Mouse (Mus musculus) intestine, embryonic 15.5 days (tissue): ENCODE results near the gene Krt20. TPM values are rescaled to one million over a fixed set of nuclear protein-coding genes. Genes with fewer than 3 reads are reported as not detected.

Experiments used
- ATAC-seq: fragments of 200-750 bp; cut with Nextera tagmentation; 2 replicates; pipeline ENCODE4 v1.8.0; 2017; ENCODE audit warnings: moderate TSS enrichment, moderate library complexity
- H3K27ac ChIP-seq: fragments of 300-500 bp; sonication (generic); 2 replicates; pipeline ENCODE4 v1.5.1; 2015; ENCODE audit warnings: mild to moderate bottlenecking, inconsistent platforms
- H3K27me3 ChIP-seq: fragments of 300-500 bp; sonication (generic); replicated peaks from 2 replicates; pipeline ENCODE4 v1.6.1; 2015; ENCODE audit warnings: inconsistent platforms
- H3K36me3 ChIP-seq: fragments of 300-500 bp; sonication (generic); 2 replicates; pipeline ENCODE4 v1.6.1; 2015; ENCODE audit warnings: inconsistent platforms
- H3K4me1 ChIP-seq: fragments of 300-500 bp; sonication (generic); replicated peaks from 2 replicates; pipeline ENCODE4 v1.6.1; 2015; ENCODE audit warnings: inconsistent platforms
- H3K4me2 ChIP-seq: fragments of 300-500 bp; sonication (generic); replicated peaks from 2 replicates; pipeline ENCODE4 v1.6.1; 2015; ENCODE audit warnings: mild to moderate bottlenecking, inconsistent platforms
- H3K4me3 ChIP-seq: fragments of 300-500 bp; sonication (generic); replicated peaks from 2 replicates; pipeline ENCODE4 v1.5.1; 2015; ENCODE audit warnings: inconsistent platforms
- H3K9ac ChIP-seq: fragments of 300-500 bp; sonication (generic); 2 replicates; pipeline ENCODE4 v1.6.1; 2015; ENCODE audit warnings: inconsistent platforms
- H3K9me3 ChIP-seq: fragments of 300-500 bp; sonication (generic); 2 replicates; pipeline ENCODE4 v1.6.1; 2016; ENCODE audit warnings: inconsistent platforms
- WGBS: fragments of 180-500 bp; shearing (Covaris S2); methylation state at CpG from one replicate; pipeline ENCODE4 v1.1.7; 2015; 5-methylcytosine and 5-hydroxymethylcytosine counted together
- polyA plus RNA-seq: library from polyadenylated mRNA; unstranded; fragments of >200 nt; fragmentation: Nextera tagmentation; extraction: Ambion mirVana; gene quantifications from 2 replicates; pipeline ENCODE4 v1.2.1, GENCODE M21; 2015

The Krt20 gene
- polyA plus RNA-seq, 1 experiment from 2014 or later: 64.3 TPM

DNA sequence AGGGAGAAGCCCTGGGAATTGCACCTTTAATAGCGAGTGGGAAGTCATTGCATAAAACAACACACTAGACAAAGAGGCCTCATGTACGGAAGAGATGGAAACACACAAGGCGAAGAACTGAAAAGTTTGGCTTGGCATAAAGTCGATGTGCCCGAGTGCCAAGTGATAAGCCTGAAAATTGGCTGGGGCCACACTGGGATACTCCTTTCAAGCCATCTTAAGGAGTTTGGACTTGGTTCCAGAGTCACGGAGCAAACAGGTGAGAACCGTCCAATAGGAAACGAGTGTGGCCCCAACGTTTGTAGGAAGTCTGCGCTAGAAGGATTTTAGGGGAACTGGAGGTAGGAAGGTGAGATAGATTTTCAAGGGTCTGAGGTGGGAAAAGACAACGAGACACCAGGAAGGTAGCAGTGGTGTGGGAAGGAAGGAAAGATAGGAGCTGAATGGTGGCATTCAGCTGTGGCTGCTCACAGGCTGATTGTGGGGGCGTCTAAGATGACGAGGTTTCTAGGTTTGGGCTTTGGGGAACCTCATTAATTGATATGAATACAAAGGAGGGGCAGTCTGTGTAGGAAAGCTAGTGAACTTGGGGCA is 37.9 kb downstream of the Krt20 start:
- H3K4me1 ChIP-seq: no peaks in the 10 kb centered on the region
- no peak for ATAC-seq
- no peak overlapping the region for H3K9ac ChIP-seq
- no peak overlapping the region for H3K27ac ChIP-seq
- no peak overlapping the region for H3K4me2 ChIP-seq
- no peaks in the 10 kb centered on the region for H3K36me3 ChIP-seq
- WGBS: 83% methylated on average over 13 of the region's 13 CpGs
- no peaks in the 10 kb centered on the region for H3K9me3 ChIP-seq
- no peak overlapping the region for H3K4me3 ChIP-seq
- H3K27me3 ChIP-seq: no peaks in the 10 kb centered on the region; the same call in 1 of the 2 replicates

DNA sequence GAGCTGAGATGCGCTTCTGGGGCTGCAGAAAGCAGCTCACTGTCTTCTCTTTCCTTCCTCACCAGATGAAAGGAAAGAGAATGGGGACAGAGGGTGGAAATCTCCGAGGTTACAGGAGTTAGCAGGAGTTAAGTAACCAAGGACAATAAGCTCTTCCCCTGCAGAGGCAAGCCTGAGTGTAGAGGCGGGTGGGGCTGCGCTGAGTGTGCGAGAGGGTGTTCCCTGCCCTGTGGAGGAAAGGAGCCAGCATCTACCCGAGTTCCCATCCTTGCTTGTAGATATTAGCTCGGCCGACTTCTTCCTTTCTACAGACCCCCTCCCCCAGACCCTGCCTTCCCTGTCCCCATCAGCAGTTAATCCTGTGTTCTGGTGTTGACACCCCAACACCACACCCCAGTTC is 39.1 kb downstream of the Krt20 start:
- H3K9ac ChIP-seq: no peak overlapping the region
- no peaks in the 10 kb centered on the region; the same call in 1 of the 2 replicates for H3K27me3 ChIP-seq
- 59% methylated on average over 8 of the region's 8 CpGs for WGBS
- H3K27ac ChIP-seq: no peak overlapping the region
- no peaks in the 10 kb centered on the region for H3K4me1 ChIP-seq
- H3K4me2 ChIP-seq: no peak overlapping the region
- H3K4me3 ChIP-seq: no peak overlapping the region
- no peaks in the 10 kb centered on the region for H3K36me3 ChIP-seq
- H3K9me3 ChIP-seq: no peaks in the 10 kb centered on the region
- ATAC-seq: no peak

DNA sequence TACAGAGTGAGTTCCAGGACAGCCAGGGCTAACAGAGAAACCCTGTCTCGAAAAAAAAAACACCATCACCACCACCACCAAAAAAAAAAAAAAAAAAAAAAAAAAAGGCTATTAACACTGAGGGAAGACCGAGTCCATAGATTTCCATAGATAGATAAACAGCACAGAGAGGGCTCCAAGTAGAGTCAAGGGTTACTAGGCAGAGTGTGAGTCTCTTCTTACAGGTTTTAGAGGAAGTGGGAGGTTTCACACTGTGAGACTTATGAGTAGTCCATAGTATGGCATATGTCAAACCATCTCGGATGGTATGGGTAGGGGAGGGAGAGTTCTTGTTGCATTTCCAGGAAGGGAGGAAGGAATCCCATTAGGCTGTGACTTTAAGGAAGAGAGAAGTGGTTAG is 39.9 kb downstream of the Krt20 start:
- Histone ChIP-seq H3K27me3 (no peaks in the 10 kb centered on the region; the same call in 1 of the 2 replicates), H3K27ac (no peak overlapping the region), H3K9ac (no peak overlapping the region), H3K36me3 (no peaks in the 10 kb centered on the region), H3K4me3 (no peak overlapping the region), H3K4me2 (no peak overlapping the region), H3K4me1 (no peaks in the 10 kb centered on the region), H3K9me3 (no peaks in the 10 kb centered on the region)
- WGBS: 74% methylated on average over 3 of the region's 3 CpGs
- ATAC-seq: no peak

DNA sequence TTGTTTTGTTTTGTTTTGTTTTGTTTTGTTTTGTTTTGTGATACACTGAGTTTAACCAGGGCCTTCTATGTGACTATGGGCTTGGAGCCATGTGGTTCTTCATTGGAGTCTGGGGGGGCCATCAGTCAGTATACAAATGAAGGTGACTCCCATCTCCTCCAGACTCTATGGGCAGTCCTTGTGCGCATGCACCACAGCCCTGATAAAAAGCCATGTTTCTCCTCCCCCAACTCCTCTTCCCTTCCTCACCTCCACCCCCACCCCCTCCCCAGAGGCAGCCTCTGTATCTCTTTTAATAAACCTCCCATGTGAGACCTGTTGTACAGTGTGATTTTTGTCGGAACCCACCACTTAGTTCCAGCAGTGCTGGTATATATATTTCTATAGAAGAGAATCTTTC is 41.3 kb downstream of the Krt20 start:
- ATAC-seq: no peak
- Histone ChIP-seq H3K27ac (no peak overlapping the region), H3K36me3 (no peaks in the 10 kb centered on the region), H3K9ac (no peak overlapping the region), H3K27me3 (no peaks in the 10 kb centered on the region; the same call in 1 of the 2 replicates), H3K9me3 (no peaks in the 10 kb centered on the region), H3K4me2 (no peak overlapping the region), H3K4me3 (no peak overlapping the region), H3K4me1 (no peaks in the 10 kb centered on the region)
- WGBS: 75% methylated on average over 2 of the region's 2 CpGs

DNA sequence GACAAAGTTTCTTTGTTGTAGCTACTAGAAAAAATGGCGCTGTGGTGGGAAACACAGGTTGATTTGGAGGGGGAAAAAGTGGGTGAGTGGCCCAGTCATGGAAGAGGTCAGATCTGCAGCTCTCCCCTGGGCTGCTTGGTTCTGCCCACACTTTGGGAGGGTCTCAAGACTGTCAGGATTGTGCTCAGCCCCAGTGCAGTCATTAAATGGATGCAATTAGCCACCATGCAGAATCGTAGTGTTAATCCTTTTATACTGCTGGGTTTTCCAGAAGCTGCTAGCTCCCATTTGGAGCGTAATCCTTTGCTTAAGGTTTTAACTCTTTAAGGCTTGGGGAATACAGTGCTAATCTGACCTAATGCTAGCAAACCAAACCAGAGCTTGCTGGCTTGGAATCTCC is 41.9 kb downstream of the Krt20 start:
- no peak overlapping the region for H3K4me3 ChIP-seq
- H3K27me3 ChIP-seq: no peaks in the 10 kb centered on the region; the same call in 1 of the 2 replicates
- H3K36me3 ChIP-seq: no peaks in the 10 kb centered on the region
- no peak for ATAC-seq
- 45% methylated on average over 3 of the region's 3 CpGs for WGBS
- H3K27ac ChIP-seq: no peak overlapping the region
- H3K4me1 ChIP-seq: no peaks in the 10 kb centered on the region
- no peak overlapping the region for H3K9ac ChIP-seq
- H3K4me2 ChIP-seq: no peak overlapping the region
- H3K9me3 ChIP-seq: no peaks in the 10 kb centered on the region

DNA sequence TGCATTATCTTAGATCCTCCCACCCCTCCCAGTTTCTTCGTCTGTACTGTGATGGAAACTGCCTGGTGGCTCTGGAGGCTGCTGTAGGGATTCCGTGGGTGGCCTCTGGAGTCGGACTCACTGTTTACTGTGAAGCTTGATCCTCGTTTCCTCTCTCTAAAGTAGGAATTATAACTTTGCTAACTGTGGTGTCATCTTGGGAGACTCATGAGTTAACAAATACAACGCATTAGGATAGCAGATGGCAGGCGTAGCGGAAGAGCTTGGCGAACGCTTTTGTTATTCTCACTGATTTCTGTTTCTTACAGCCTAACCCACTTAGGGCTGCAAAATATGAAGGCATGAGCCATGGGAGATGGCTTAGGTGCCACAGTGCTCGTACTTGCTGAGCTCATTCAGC is 45.5 kb downstream of the Krt20 start:
- H3K9me3 ChIP-seq: no peaks in the 10 kb centered on the region
- no peak for ATAC-seq
- H3K27ac ChIP-seq: peak overlapping the region; percentile 46; the same call in 1 of the 2 replicates
- H3K27me3 ChIP-seq: no peaks in the 10 kb centered on the region
- WGBS: 58% methylated on average over 10 of the region's 10 CpGs
- peak overlapping the region; percentile 32; the same call in 1 of the 2 replicates for H3K4me2 ChIP-seq
- no peak overlapping the region for H3K4me3 ChIP-seq
- no peaks in the 10 kb centered on the region for H3K36me3 ChIP-seq
- no peaks in the 10 kb centered on the region for H3K4me1 ChIP-seq
- no peak overlapping the region for H3K9ac ChIP-seq

DNA sequence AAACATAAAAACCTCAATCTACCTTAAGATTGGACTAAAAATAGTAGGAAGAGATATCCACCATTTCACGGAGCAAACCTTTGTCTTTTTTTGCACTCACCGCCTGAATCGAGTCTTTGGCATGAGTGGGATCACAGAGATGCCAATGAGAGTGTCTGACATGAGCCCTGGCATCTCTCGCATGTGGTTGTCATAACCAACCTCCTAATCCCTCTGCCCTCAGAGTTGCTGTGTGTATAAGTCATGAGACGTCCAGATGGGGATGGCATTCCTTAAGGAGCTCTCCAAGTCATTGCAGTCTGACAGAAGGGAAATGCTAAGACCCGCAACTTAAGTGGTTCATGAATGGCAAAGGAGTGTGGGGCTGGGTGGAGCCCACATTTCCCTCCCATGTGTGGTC is 46.6 kb downstream of the Krt20 start:
- ATAC-seq: no peak
- WGBS: 84% methylated on average over 6 of the region's 6 CpGs
- no peak overlapping the region for H3K27ac ChIP-seq

DNA sequence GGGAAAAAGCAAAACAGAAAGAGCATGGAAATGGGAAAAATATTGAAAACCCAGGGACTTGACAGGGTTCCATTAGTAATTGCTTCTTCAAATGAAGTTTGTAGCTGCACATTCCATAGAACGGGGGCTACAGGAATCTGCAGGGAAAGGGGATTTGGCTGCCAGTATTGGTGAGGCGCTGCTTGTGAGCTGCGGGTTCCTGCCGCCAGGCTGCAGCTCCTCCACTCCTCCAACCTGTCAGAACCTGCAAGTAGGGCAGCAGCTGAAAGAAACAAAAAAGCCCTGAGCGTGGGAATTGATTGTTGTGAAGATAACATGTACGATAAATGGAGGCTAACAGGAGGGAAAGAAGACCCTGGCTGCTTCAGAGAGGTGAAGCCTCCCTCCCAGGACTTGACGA is 47.1 kb downstream of the Krt20 start:
- H3K4me3 ChIP-seq: no peak overlapping the region
- no peak overlapping the region for H3K9ac ChIP-seq
- no peaks in the 10 kb centered on the region for H3K27me3 ChIP-seq
- H3K4me2 ChIP-seq: no peak overlapping the region
- WGBS: 70% methylated on average over 7 of the region's 7 CpGs
- no peak overlapping the region for H3K27ac ChIP-seq
- no peaks in the 10 kb centered on the region for H3K9me3 ChIP-seq
- ATAC-seq: no peak
- H3K36me3 ChIP-seq: no peaks in the 10 kb centered on the region
- H3K4me1 ChIP-seq: 0 out of 2 replicates have a peak, but pooled peaks cover 4% of the 10 kb centered on the region

More for the DNA sequence above, 46.6 kb downstream of the Krt20 start:
- no peaks in the 10 kb centered on the region for H3K36me3 ChIP-seq
- no peaks in the 10 kb centered on the region for H3K9me3 ChIP-seq
- no peak overlapping the region for H3K4me2 ChIP-seq
- H3K4me1 ChIP-seq: 0 out of 2 replicates have a peak, but pooled peaks cover 4% of the 10 kb centered on the region
- no peaks in the 10 kb centered on the region for H3K27me3 ChIP-seq
- no peak overlapping the region for H3K4me3 ChIP-seq
- H3K9ac ChIP-seq: no peak overlapping the region

DNA sequence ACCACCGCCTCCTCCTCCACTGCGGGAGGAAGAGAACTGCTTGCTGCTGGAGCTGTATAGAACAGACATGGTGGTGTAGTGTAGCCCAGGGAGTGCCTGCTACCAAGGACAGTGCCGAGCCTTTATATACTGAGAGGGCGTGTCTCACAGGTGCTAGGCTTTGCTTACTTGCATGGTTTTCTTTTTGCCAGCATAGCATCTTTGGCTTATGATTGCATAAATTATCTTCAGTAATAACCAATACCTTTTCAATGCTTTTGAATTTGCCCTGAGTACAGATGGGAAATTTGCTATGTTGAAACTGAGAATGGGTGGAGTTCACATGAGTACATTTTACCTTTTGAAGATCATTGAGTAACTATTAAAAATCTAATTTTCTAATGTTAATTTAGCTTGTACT is 48.7 kb downstream of the Krt20 start, which contains the start of gene Krt10:
TSS of gene Krt10 (minus strand) at position 101 of the 400 bp plus-strand sequence.
- 76% methylated on average over 4 of the region's 4 CpGs for WGBS
- no peak for ATAC-seq

DNA sequence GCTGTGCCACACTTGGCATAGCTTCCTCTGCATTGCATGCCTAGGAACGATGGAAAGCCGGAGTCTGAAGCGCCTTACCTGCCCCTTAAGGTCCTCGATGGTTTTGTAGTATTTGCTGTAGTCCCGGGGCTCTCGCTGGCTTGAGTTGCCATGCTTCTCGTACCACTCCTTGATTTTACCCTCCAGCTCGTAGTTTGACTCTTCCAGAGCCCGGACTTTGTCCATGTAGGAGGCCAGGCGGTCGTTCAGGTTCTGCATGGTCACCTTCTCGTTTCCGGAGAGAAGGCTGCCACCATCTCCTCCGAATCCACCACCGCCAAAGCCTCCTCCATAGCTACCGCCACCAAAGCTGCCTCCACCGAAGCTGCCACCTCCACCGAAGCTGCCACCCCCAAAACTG is 49.3 kb downstream of the Krt20 start:
- no peak for ATAC-seq
- Histone ChIP-seq H3K4me1 (0 out of 2 replicates have a peak, but pooled peaks cover 4% of the 10 kb centered on the region), H3K27me3 (no peaks in the 10 kb centered on the region), H3K27ac (no peak overlapping the region), H3K36me3 (no peaks in the 10 kb centered on the region), H3K4me3 (no peak overlapping the region), H3K4me2 (no peak overlapping the region), H3K9ac (no peak overlapping the region), H3K9me3 (no peaks in the 10 kb centered on the region)
- 87% methylated on average over 18 of the region's 18 CpGs for WGBS

More for the DNA sequence above, 48.7 kb downstream of the Krt20 start, which contains the start of gene Krt10:
- Histone ChIP-seq H3K4me1 (0 out of 2 replicates have a peak, but pooled peaks cover 4% of the 10 kb centered on the region), H3K27me3 (no peaks in the 10 kb centered on the region), H3K27ac (no peak within 1 kb of the TSS), H3K36me3 (no peaks in the 10 kb centered on the region), H3K9me3 (no peaks in the 10 kb centered on the region), H3K4me2 (no peak within 1 kb of the TSS), H3K4me3 (no peak within 1 kb of the TSS), H3K9ac (no peak within 1 kb of the TSS)

DNA sequence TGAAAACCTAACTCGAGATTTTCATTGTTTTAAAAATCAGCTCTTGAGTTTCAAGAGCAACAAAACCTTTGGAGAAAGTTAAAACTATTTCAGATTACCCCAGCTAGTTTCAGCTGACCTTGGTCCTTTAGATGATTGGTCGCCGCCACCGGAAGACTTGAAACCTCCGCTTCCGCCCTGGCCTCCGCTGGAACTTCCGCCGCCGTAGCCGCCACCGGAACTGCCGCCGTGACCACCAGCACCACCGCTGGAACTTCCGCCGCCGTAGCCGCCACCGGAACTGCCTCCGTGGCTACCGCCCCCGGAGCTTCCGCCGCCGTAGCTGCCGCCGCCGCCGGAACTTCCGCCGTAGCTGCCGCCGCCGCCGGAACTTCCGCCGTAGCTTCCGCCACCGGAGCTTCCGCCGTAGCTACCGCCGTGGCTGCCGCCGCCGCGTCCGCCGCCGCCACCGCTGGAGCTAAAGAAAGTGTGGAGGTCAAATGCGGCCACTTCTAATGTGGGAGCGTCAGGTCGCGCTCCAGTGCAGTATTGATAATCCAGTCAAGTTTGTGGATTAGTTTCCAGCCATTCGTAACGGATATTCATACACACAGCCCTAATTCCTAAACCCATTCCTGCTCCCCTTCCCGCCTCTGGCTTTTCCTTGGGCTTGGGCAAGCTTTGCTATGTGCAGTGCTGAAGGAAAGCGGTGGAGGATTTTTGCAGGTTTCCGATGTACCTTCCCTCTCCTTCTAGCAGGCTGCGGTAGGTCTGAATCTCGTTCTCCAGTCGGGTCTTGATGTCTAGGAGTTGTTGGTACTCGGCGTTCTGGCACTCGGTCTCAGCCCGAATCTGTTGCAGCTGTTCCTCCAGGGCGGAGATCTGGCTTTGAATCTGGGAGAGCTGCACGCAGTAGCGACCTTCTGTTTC is 51.9 kb downstream of the Krt20 start:
- WGBS: under 1% methylated on average over 71 of the region's 71 CpGs
- H3K9ac ChIP-seq: peak overlapping the region; percentile 44

DNA sequence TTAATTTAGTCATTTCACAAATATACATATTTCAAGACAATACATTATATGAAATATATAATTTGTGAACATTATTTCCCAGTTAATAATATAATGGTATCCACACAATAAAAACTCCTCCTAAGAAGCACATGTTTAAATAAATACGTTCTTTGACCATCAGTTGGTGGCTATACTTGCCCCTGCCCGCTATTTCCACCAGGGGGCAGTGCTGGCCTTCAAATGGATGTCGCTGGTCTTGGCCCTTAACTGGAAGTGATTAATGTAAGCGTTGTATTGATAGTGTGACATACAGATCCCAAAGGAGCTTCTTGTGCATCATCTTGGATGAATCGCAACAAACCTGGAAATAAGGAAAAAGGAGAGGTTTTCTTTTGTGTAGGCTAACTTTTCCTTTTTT is 58.4 kb downstream of the Krt20 start:
- H3K4me3 ChIP-seq: no peak overlapping the region
- no peaks in the 10 kb centered on the region for H3K36me3 ChIP-seq

More for the DNA sequence above, 51.9 kb downstream of the Krt20 start:
- Histone ChIP-seq H3K4me2 (peak overlapping the region; percentile 64), H3K36me3 (no peaks in the 10 kb centered on the region), H3K4me1 (0 out of 2 replicates have a peak, but pooled peaks cover 4% of the 10 kb centered on the region), H3K27me3 (no peaks in the 10 kb centered on the region), H3K9me3 (no peaks in the 10 kb centered on the region), H3K27ac (peak overlapping the region; percentile 99), H3K4me3 (peak overlapping the region; percentile 57)
- peak; percentile 95 for ATAC-seq

More for the DNA sequence above, 58.4 kb downstream of the Krt20 start:
- WGBS: 24% methylated on average over 5 of the region's 5 CpGs
- H3K4me1 ChIP-seq: no peaks in the 10 kb centered on the region
- no peak overlapping the region for H3K27ac ChIP-seq
- no peak overlapping the region for H3K9ac ChIP-seq
- no peak overlapping the region for H3K4me2 ChIP-seq
- 0 out of 2 replicates have a peak, but pooled peaks cover 3% of the 10 kb centered on the region for H3K27me3 ChIP-seq
- no peaks in the 10 kb centered on the region for H3K9me3 ChIP-seq
- ATAC-seq: no peak
